Mouse (Mus musculus) cerebral cortex, adult 2 months (tissue): ENCODE results near the gene 1700028K03Rik.

Experiments
- WGBS: fragments of 180-500 bp; shearing (Covaris S2); methylation state at CpG from one replicate; pipeline ENCODE4 v1.1.7; 2018; 5-methylcytosine and 5-hydroxymethylcytosine counted together

The 1700028K03Rik gene

GRCm38 (mm10) chr5:107534581-107534980, at the start of gene 1700028K03Rik:
TSS of gene 1700028K03Rik (plus strand) at chr5:107534709.
- WGBS: 82% methylated on average over 15 of the region's 15 CpGs

- 83% methylated on average over 4 of the region's 4 CpGs for WGBS
Observed at GRCm38 (mm10) chr5:107488996-107489395, 45.5 kb upstream of the 1700028K03Rik start.

GRCm38 (mm10) chr5:107491036-107491435, 43.5 kb upstream of the 1700028K03Rik start:
- WGBS: 79% methylated on average over 9 of the region's 9 CpGs

GRCm38 (mm10) chr5:107492471-107492870, 42.0 kb upstream of the 1700028K03Rik start:
- WGBS: 97% methylated on average over 2 of the region's 2 CpGs

- 89% methylated on average over 5 of the region's 5 CpGs for WGBS
Observed at GRCm38 (mm10) chr5:107494759-107495158, 39.8 kb upstream of the 1700028K03Rik start.

GRCm38 (mm10) chr5:107496047-107496446, 38.5 kb upstream of the 1700028K03Rik start:
- WGBS: 75% methylated on average over 2 of the region's 2 CpGs

GRCm38 (mm10) chr5:107497519-107498501, 36.7 kb upstream of the 1700028K03Rik start:
- WGBS: 31% methylated on average over 10 of the region's 10 CpGs

GRCm38 (mm10) chr5:107498806-107499310, 35.7 kb upstream of the 1700028K03Rik start:
- 41% methylated on average over 5 of the region's 5 CpGs for WGBS

- 48% methylated on average over 5 of the region's 5 CpGs for WGBS
Observed at GRCm38 (mm10) chr5:107499891-107500535, 34.5 kb upstream of the 1700028K03Rik start.

- 38% methylated on average over 1 of the region's 1 CpGs for WGBS
Observed at GRCm38 (mm10) chr5:107500741-107501140, 33.8 kb upstream of the 1700028K03Rik start.

- 74% methylated on average over 4 of the region's 4 CpGs for WGBS
Observed at GRCm38 (mm10) chr5:107507321-107507720, 27.2 kb upstream of the 1700028K03Rik start, which contains the start of gene Gm42669. TSS of gene Gm42669 (plus strand) at chr5:107507621.

- 75% methylated on average over 10 of the region's 10 CpGs for WGBS
Observed at GRCm38 (mm10) chr5:107510503-107510902, 24.0 kb upstream of the 1700028K03Rik start.

GRCm38 (mm10) chr5:107511326-107511725, 23.2 kb upstream of the 1700028K03Rik start:
- WGBS: 36% methylated on average over 2 of the region's 2 CpGs

GRCm38 (mm10) chr5:107513583-107513982, 20.9 kb upstream of the 1700028K03Rik start:
- 43% methylated on average over 7 of the region's 7 CpGs for WGBS

GRCm38 (mm10) chr5:107515453-107515852, 19.1 kb upstream of the 1700028K03Rik start:
- WGBS: 90% methylated on average over 3 of the region's 3 CpGs

- WGBS: 60% methylated on average over 1 of the region's 1 CpGs
Observed at GRCm38 (mm10) chr5:107516087-107516486, 18.4 kb upstream of the 1700028K03Rik start.

GRCm38 (mm10) chr5:107518602-107519001, 15.9 kb upstream of the 1700028K03Rik start:
- 65% methylated on average over 4 of the region's 4 CpGs for whole genome bisulfite sequencing

GRCm38 (mm10) chr5:107521386-107521785, 13.1 kb upstream of the 1700028K03Rik start:
- 60% methylated on average over 6 of the region's 6 CpGs for WGBS

- WGBS: 37% methylated on average over 7 of the region's 7 CpGs
Observed at GRCm38 (mm10) chr5:107521897-107522296, 12.6 kb upstream of the 1700028K03Rik start.

GRCm38 (mm10) chr5:107524281-107524680, 10.2 kb upstream of the 1700028K03Rik start:
- WGBS: 43% methylated on average over 10 of the region's 10 CpGs

- 66% methylated on average over 3 of the region's 3 CpGs for WGBS
Observed at GRCm38 (mm10) chr5:107528856-107529255, 5.7 kb upstream of the 1700028K03Rik start.

GRCm38 (mm10) chr5:107533590-107533989, 919 bp upstream of the 1700028K03Rik start:
- 66% methylated on average over 2 of the region's 2 CpGs for WGBS
